Mouse (Mus musculus) T-helper 2 cell (primary cell): Measurements from ENCODE around the gene Pfn1.

Experiments used
- in situ Hi-C: fragments of 300-600 bp; cut with MboI, MseI; formaldehyde crosslinking; loops from one replicate; pipeline ENCODE4 v1.15.1; 2025; ENCODE audit warnings: high pct_unique_total_duplicates

The Pfn1 gene

GRCm38 (mm10) chr11:70641241-70641640 lies 13.2 kb downstream of the Pfn1 start:
- in situ Hi-C loops, result no loop called here

DNA sequence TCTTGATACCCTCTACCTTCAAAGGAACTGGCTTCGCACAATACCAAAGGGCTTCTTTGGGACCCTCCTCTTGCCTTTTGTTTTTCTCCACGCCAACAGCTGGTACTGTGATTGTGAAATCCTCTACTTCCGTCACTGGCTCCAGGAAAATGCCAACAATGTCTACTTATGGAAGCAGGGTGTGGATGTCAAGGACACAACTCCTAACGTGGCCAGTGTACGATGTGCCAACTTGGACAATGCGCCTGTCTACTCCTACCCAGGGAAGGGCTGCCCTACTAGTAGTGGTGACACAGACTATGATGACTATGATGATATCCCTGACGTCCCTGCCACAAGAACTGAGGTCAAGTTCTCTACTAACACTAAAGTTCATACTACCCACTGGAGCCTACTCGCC lies 14.5 kb downstream of the Pfn1 start:
- in situ Hi-C loops, result no loop called here

DNA sequence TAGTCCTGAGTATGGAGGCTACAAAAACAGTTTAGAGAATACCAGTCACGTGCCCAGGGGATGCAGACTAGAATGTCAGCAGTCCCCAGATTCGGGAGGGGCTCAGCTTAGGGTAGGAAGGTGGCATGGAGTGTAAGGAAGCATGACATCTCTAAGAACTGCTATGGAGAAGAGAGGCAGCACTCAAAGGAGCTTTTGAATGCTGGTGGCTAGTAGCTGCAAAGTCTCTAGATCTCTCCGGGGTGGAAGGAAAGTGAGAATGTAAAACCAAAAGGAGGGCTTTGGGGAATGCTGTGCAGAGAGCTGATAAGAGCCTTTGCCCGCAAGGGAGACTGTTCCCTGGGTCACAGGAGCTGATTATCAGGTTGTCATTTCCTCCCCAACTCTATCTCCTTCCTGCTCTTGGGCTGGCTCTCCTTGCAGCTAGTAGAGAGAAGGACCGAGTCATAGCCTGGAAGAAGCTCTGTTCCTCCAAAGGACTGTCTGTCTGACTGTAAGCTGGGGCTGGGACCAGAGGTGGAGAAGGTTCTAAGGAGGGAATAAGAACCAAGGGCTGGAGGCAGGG lies 15.6 kb downstream of the Pfn1 start, which contains the start of gene Gp1ba:
Gp1ba (plus strand) TSS at position 409 of the 565 bp plus-strand sequence.
- in situ Hi-C loops, result no loop called here

DNA sequence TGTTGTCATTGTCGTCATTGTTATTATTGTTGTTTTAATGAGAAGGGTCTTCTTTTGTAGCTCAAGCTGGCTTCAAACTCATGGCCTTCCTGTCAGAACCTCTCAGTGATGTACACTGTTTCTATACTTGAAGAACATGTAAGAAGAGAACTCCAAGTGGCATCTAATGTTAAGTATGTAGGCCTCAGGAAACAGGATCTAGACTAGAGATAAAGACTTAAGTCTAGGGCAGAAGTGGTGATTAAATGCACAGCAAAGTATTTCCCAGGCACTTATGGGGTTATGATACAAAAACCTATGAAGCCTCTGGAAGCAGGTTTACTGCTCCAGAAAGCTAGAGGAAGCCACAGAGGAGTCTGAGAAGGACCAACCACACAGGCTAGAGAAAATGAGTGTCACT lies 16.2 kb downstream of the Pfn1 start:
- in situ Hi-C loops, result no loop called here

GRCm38 (mm10) chr11:70637764-70638163 lies 16.7 kb downstream of the Pfn1 start:
- in situ Hi-C loops, result no loop called here

- in situ Hi-C loops, result no loop called here
These were observed 18.8 kb downstream of the Pfn1 start for GRCm38 (mm10) chr11:70635601-70636000.

DNA sequence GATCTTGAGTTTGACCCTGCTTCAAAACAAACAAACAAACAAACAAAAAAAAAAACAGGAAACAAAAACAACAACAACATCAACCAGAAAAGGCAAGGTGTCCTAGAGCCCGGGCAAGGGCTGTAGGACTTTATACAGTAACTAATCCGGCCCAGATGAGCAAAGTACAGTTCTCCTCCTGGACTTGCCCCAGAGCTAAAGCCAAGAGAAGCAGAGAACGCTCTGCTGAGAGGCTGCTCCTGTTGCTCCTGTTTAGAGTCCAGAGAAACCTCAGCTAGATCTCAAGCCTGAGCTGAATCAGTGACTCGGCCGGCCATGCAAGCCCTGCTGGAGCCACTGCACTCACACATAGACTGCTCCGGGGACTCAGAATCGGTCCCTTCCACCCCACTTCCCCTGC lies 24.3 kb downstream of the Pfn1 start:
- in situ Hi-C loops, result no loop called here

GRCm38 (mm10) chr11:70629557-70629956 lies 24.9 kb downstream of the Pfn1 start:
- in situ Hi-C loops, result no loop called here

DNA sequence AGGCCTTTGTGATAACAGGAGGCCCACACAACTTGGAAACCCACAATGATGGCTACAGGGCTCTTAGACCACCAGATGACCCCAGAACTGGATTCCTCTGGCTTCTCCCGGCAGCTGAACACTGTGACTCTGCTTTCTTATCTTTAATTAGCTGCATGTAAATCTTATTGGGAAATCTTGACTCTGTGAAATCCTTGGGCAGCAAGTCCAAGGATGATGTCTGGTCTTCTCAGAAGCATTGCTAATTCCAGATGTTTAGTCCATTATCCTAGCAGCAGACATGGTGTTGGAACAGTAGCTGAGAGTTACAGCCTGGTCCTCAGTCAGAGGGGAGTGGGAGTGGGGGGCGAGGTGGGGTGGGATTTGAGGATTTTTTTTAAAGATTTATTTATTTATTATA lies 26.0 kb downstream of the Pfn1 start:
- in situ Hi-C loops, result no loop called here

DNA sequence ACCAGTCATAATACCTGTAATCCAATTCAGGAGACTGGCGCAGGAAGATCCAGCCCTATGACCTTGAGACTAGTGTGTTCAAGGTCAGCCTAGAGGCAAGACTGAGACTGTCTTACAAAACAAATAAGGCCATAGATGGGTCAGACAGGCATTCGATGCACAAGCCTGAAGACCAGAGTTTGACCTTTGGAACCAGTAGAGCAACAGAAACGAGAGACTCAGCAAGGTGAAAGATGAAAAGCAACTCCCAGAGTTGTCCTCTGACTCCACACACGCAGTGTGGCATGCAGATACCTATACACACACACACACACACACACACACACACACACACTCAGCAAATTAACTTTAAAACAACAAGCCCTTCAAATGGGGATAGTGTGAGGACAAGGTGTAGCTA lies 27.6 kb downstream of the Pfn1 start:
- in situ Hi-C loops, result no loop called here

- in situ Hi-C loops, result no loop called here
These were observed 29.0 kb downstream of the Pfn1 start for GRCm38 (mm10) chr11:70625473-70625872.

DNA sequence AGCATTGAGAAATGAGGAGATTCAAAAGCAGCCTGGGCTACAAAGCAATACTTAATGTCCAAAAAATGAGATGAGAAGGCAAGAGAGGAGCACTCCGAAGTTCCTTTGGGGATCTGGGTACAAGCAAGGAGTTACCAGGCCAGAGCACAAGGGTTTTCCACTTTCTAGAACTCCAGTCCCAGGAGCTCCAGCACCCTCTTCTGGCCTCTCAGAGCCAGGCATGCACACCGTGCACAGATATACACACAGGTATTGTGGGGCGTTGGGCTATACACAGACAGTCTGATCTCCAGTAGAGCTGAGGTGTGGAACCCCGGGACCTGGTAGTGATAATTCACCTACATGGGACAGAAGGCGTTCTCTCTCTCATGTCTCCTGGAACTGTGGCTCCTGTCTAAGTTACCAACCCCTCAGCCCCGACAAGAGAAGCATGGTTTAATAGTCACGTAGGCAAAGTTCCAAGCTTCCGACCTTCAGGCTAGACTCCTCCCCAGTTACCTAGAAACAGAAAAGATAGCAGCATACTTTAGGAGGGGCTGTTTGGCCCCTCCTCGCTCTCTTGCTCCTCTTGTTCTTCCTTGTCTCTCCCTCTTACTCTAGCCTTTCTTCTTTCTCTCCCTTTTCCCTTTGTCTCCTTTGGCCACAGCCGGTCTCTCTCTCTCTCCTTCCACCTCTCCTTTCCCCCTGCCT lies 31.2 kb downstream of the Pfn1 start:
- in situ Hi-C loops, result no loop called here

- in situ Hi-C loops, result no loop called here
These were observed 32.3 kb downstream of the Pfn1 start for GRCm38 (mm10) chr11:70621972-70622814.

DNA sequence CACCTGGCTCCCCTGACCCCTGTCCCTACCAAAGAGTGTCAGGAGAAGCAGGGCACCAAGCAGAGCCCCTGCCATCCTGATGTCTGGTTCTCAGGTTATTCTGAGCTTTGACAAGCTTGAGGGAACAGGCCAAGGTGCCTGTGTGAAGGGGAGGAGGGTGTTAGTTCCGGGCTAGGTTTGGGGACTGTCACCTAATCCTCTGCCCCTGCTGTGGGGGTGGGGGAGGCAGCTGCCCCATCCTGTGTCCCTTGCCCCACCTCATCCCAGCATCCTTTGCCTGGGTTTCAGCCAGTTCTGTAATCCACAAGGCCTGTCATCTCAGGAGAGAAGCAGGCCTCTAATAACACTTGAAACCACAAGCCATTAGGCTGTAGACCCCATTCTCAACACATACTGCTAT lies 35.3 kb downstream of the Pfn1 start, which contains the start of gene Chrne:
Chrne (minus strand) TSS at position 116 of the 400 bp plus-strand sequence.
- in situ Hi-C loops, result no loop called here

DNA sequence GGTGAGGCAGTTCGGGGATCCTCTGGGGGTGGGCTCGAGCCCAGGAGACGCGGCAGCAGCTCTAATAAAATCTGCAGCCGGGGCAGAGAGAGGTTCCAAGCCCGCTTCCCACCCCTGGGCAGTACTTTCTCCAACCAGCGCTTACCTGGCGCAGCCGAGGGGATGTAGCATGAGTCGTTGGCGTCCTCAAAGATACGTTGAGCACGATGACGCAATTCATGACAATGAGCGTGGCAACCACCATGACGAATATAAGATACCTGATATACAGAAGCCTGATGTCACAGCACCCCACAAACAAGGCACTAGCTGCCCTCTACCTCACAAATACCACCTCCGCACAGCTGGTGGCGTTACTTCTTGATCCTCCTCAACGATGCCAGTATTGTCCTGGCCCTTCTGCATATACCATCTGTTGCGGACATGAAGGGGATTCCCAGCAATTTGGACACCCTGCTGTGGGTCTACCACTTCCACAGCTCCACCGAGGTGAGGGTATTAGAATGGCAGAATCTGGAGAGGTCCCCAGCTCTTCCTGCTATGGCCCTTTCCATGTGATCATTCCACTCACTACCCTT lies 38.8 kb downstream of the Pfn1 start, which contains the start of gene 4930544D05Rik:
4930544D05Rik (plus strand) TSS at position 333 of the 578 bp plus-strand sequence.
- in situ Hi-C loops, result no loop called here

DNA sequence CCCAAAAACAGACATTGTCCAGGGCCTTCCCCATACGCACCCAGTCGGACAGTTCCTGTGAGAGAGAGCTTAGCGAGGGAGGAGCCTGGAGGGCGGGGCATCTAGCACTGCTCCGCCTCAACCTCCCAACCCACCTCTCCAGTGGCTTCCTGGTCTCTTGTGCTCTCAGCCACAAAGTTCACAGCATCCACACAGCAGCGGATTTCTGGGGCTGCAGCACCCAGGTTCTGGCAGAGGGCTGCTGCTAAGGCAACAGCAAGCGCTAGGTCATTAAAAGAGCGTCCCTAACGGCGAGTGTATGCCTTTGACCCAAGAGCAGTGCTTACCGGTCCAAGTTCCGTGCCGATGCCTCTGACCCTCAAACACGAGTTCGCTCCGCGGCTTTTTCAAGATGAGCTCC lies 39.4 kb downstream of the Pfn1 start:
- in situ Hi-C loops, result no loop called here

GRCm38 (mm10) chr11:70612505-70612904 lies 41.9 kb downstream of the Pfn1 start:
- in situ Hi-C loops, result no loop called here

- in situ Hi-C loops, result no loop called here
These were observed 43.7 kb downstream of the Pfn1 start for GRCm38 (mm10) chr11:70610752-70611151.

DNA sequence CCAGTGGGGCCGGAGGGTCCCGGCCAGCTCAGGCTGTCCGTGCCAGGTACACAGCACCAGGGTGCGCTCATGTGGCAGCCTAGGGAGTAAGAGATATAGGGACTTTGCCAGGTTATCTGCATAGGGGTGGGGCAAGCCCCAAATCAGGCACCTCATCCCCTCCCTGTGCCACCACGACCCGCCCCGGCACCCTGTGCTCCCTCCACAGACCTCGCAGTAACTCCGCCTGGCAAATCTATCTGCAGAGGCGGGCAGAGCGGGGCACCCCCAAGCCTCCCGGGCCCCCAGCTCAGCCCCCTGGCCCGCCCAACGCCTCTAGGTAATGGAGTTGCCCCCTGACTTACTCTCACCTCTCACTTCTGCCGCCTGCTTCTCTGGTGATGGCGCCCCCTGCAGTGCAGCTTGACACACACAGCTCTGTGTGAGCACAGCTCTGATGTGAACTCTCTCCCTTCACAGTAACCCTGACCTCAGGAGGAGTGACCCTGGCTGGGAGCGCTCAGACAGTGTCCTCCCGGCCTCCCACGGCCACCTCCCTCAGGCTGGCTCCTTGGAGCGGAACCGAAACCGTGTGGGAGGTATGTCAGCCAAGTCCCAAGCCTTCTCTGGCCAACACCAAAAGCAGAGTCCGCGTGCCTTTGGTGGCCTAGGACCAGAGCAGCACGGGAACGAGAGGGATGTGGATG lies 45.9 kb downstream of the Pfn1 start:
- in situ Hi-C loops, result loop anchor here (5.0 kb wide), 2 partner anchors 66 to 196 kb away; partner anchors contain the start of genes Pelp1 and Pld2

GRCm38 (mm10) chr11:70607611-70608010 lies 46.8 kb downstream of the Pfn1 start:
- in situ Hi-C loops, result loop anchor here (5.0 kb wide), 2 partner anchors 65 to 195 kb away; partner anchors contain the start of genes Pelp1 and Pld2

DNA sequence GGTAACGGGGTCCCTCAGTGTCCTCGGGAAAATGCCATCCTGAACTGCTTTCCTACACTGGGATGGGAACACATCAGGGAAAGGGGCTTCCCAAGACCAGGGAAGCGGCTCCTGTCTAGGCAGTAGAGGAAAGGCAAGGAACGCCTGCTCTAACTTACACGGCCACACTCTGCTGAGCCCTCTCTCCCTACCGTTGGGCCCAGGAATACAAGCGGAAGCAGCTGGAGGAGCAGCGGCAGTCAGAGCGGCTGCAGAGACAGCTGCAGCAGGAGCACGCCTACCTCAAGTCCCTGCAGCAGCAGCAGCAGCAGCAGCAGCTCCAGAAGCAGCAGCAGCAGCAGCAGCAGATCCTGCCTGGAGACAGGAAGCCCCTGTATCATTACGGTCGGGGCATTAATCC lies 47.7 kb downstream of the Pfn1 start:
- in situ Hi-C loops, result loop anchor here (5.0 kb wide), 2 partner anchors 64 to 194 kb away; partner anchors contain the start of genes Pelp1 and Pld2
